Comparison of ENCODE assay signal across 11 mouse cellular contexts in genomic region chr7:63991085-63992010, GRCm38 (mm10). TPM values are rescaled to one million over a fixed set of nuclear protein-coding genes. Genes with fewer than 3 reads are reported as not detected.
DNase-seq lines count a peak whose midpoint lies in the region; ATAC-seq and TF ChIP-seq lines count a peak whose summit lies in the region.
"Had no signal": no experiment of that assay in that cellular context is flagged by ENCODE, and none has a peak within 500 bp of the region (broad histone marks: within the 10 kb centered on the region; RNA-seq: fewer than 3 reads in every experiment).

No protein-coding gene starts in this region.

- no peak for TF ChIP-seq CTCF in thymus, adult 2 months (IDR thresholded peaks at IDR 0.05; ENCODE audit: borderline replicate concordance, control insufficient read depth, extremely low read depth, insufficient read depth, low read length, poor library complexity)

- H3K27ac ChIP-seq in liver, embryonic 11.5 days (ENCODE audit: low read depth, low read length): peak overlapping the region; percentile 84
- H3K27ac ChIP-seq in thymus, adult 2 months (ENCODE audit: control insufficient read depth, insufficient read depth, low read length): peak overlapping the region; percentile 95
- H3K27ac ChIP-seq in intestine, embryonic 15.5 days: no peak overlapping the region
- H3K27ac ChIP-seq: stomach, embryonic 15.5 days had no signal

- peak; percentile 78 for ATAC-seq in liver, embryonic 11.5 days (replicated peaks; ENCODE audit: low FRiP score)
- ATAC-seq in intestine, embryonic 15.5 days: no peak

- H3K27me3 ChIP-seq in liver, embryonic 11.5 days (replicated peaks; ENCODE audit: control insufficient read depth, insufficient read depth, low read length): no peaks in the 10 kb centered on the region
- H3K27me3 ChIP-seq in thymus, adult 2 months (ENCODE audit: control insufficient read depth, insufficient read depth, low read length): no peaks in the 10 kb centered on the region
- H3K27me3 ChIP-seq in intestine, embryonic 15.5 days (replicated peaks): no peaks in the 10 kb centered on the region
- H3K27me3 ChIP-seq: stomach, embryonic 15.5 days had no signal

- H3K9me3 ChIP-seq in liver, embryonic 11.5 days (ENCODE audit: control insufficient read depth, low read length): no peaks in the 10 kb centered on the region
- H3K9me3 ChIP-seq in intestine, embryonic 15.5 days: no peaks in the 10 kb centered on the region
- H3K9me3 ChIP-seq: stomach, embryonic 15.5 days had no signal

- no peaks in the 10 kb centered on the region for H3K36me3 ChIP-seq in liver, embryonic 11.5 days (ENCODE audit: control insufficient read depth, insufficient read depth, low read length)
- no peaks in the 10 kb centered on the region for H3K36me3 ChIP-seq in thymus, adult 2 months (ENCODE audit: control insufficient read depth, insufficient read depth, low read length)
- no peaks in the 10 kb centered on the region for H3K36me3 ChIP-seq in intestine, embryonic 15.5 days
- H3K36me3 ChIP-seq: stomach, embryonic 15.5 days had no signal

- H3K4me2 ChIP-seq in liver, embryonic 11.5 days: peak overlapping the region; percentile 26
- no peak overlapping the region for H3K4me2 ChIP-seq in intestine, embryonic 15.5 days (replicated peaks)
- H3K4me2 ChIP-seq: stomach, embryonic 15.5 days had no signal

- TF ChIP-seq POLR2A in thymus, adult 2 months (IDR thresholded peaks at IDR 0.05; ENCODE audit: control insufficient read depth, extremely low read depth, insufficient read depth, low read length, poor library complexity): no peak

- peaks cover 53% of the 10 kb centered on the region for H3K4me1 ChIP-seq in liver, embryonic 11.5 days (replicated peaks; ENCODE audit: control insufficient read depth, insufficient read depth, low read length)
- H3K4me1 ChIP-seq in thymus, adult 2 months (replicated peaks; ENCODE audit: control insufficient read depth, insufficient read depth, low read length): peaks cover 66% of the 10 kb centered on the region
- peaks cover 3% of the 10 kb centered on the region; the same call in 1 of the 2 replicates for H3K4me1 ChIP-seq in intestine, embryonic 15.5 days (replicated peaks)
- H3K4me1 ChIP-seq: stomach, embryonic 15.5 days had no signal

- 75% methylated on average over 12 of the region's 12 CpGs for WGBS in liver, embryonic 11.5 days
- WGBS in thymus, adult 2 months: 44% methylated on average over 12 of the region's 12 CpGs
- WGBS in intestine, embryonic 15.5 days: 87% methylated on average over 12 of the region's 12 CpGs

- DNase-seq in liver, embryonic 11.5 days (ENCODE audit: low spot score): no peak
- no peak for DNase-seq in liver
- peak; percentile 90 to 96 for DNase-seq in cerebellum, adult 18-20 months
- peak; percentile 32 to 53 for DNase-seq in layer of hippocampus, postnatal 10 days (ENCODE audit: low spot score in 2 of 2)
- DNase-seq in thymus, adult 2 months: peak; percentile 71
- DNase-seq in adrenal gland, postnatal 10 days: no peak
- DNase-seq in lung, postnatal 25 days (ENCODE audit: low spot score): no peak
- DNase-seq: adrenal gland, adult 2 months; heart, postnatal 36 days had no signal

- H3K4me3 ChIP-seq in liver, embryonic 11.5 days (ENCODE audit: low read depth, low read length): no peak overlapping the region
- H3K4me3 ChIP-seq in thymus, adult 2 months (ENCODE audit: control insufficient read depth, insufficient read depth, low read length): peak overlapping the region; percentile 16; the same call in 1 of the 2 replicates
- no peak overlapping the region for H3K4me3 ChIP-seq in intestine, embryonic 15.5 days (replicated peaks)
- H3K4me3 ChIP-seq: stomach, embryonic 15.5 days had no signal

- peak overlapping the region; percentile 41 for H3K9ac ChIP-seq in liver, embryonic 11.5 days (ENCODE audit: low read depth, low read length)
- no peak overlapping the region for H3K9ac ChIP-seq in intestine, embryonic 15.5 days
- H3K9ac ChIP-seq: stomach, embryonic 15.5 days had no signal

RNA-seq across cellular contexts. Expression of gene Klf13, which starts 52.6 kb away (rescaled TPM):
- 20.0 and 20.9 TPM in 2 replicates for polyA plus RNA-seq in liver, embryonic 11.5 days (2014; fragmentation: Nextera tagmentation; extraction: Ambion mirVana)
- 100 to 1,000 TPM; 129 to 136 TPM for total RNA-seq in layer of hippocampus, postnatal 10 days (2021)
- polyA plus RNA-seq in thymus, adult 2 months (2012; rRNA removed): 172 and 234 TPM in 2 replicates
- 25.9 and 26.7 TPM in 2 replicates for polyA plus RNA-seq in intestine, embryonic 15.5 days (2015; fragmentation: Nextera tagmentation; extraction: Ambion mirVana)
- 10 to 100 TPM; 65.9 to 80.6 TPM for total RNA-seq in adrenal gland, postnatal 10 days (2021)

Comparison
In these comparisons a context has a peak if more than half of its experiments do, and no peak if none do; other contexts are left out.
1. DNase-seq: peak in cerebellum, adult 18-20 months (2 of 2), layer of hippocampus, postnatal 10 days (2 of 2) and thymus, adult 2 months (single experiment); none in liver, embryonic 11.5 days (single experiment), liver (single experiment), adrenal gland, postnatal 10 days (single experiment) and lung, postnatal 25 days (single experiment).